Mouse (Mus musculus) lung, adult 18-20 months (tissue): ENCODE results near the gene Rhov.

ENCODE experiments used
- DNase-seq, 2 experiments: peaks; one replicate each; pipeline ENCODE4 v3.0.0; 2022; ENCODE audit warnings: mixed read lengths in 2 of 2

Rhov gene

GRCm38 (mm10) chr2:119289014-119289416 is 17.9 kb upstream of the Rhov start:
- DNase-seq: no peak

DNA sequence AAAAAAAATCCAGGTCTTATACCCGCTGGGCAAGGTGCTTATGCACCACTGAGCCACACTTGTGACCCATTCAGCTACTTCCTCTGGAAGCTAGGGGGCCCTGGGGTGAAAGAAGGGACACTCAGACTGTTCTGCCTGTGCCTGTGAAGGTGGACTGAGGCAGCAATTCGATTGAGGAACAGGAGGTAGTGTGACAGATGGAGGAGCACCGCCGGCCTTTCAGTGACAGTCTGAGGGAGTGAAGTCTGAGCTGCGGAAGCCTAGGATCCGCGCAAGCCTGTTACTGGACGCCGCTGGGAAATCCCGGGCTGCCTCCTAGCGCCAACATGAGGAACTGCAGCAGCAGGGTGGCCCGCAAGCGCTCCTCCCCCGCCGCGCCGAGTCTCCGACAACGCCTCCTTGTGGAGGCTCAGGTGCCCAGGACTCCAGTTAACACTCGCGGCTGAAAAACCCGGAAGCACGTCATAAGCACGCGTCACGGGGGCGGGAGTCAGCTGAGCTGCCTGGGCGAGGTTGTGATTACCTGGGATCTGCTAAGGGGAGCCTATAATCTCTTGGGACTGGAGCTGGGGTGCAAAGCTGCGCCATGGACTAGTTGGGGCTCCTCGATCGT is 17.3 kb upstream of the Rhov start, which contains the start of gene Vps18:
TSS of gene Vps18 (plus strand) at position 471 of the 613 bp plus-strand sequence.
- DNase-seq: peak; percentile 97 to 98

DNA sequence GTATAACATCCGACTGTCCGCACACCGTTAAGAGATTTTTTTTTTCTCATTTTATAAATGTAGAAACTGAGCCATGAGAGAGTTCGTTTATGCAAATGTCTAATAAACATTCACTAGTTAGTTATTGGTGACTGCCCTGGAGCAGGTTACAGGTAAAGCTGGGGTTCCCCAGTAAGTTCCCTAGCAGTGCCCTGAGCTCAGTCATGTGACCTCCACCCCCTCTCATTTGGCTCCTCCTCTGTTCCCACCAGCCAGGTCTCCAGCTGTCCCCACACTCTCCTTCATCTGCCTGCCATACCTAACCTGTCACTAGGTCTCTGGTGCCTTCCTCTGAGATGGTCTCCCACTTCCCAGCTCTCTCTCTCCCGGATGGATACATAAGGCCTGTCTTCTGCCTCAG is 16.3 kb upstream of the Rhov start:
- no peak for DNase-seq

DNA sequence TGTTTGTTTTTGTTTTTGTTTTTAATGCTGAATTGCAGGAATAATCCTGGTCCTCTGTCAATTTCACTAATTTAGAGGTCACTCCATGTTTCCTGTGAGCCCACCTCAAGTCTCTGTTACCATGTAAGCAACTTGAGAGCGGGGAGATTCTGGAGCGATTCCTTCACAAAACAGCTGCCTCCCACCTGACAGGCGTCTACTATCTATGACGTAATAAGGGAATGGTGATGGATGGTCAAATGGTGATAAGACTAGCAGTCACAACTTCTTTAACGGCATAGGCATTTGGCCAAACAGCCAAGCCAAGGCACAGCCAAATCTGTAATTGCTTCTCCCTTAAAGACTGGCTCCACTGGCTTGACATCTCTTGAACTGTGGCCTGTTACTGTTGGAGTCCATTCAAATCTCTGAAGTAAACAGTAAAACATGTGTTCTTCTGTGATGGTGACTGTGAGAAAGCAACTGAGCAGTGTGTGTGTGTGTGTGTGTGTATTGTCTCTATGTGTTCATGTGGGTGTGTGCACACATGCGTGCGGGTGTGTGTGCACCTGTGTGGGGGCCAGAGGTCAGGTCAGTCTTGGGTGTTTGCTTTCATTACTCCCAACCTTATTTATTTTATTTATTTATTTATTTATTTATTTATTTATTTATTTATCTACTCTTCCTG is 11.0 kb upstream of the Rhov start:
- no peak for DNase-seq

- no peak for DNase-seq
These were observed 6.7 kb upstream of the Rhov start for GRCm38 (mm10) chr2:119277810-119278209.

DNA sequence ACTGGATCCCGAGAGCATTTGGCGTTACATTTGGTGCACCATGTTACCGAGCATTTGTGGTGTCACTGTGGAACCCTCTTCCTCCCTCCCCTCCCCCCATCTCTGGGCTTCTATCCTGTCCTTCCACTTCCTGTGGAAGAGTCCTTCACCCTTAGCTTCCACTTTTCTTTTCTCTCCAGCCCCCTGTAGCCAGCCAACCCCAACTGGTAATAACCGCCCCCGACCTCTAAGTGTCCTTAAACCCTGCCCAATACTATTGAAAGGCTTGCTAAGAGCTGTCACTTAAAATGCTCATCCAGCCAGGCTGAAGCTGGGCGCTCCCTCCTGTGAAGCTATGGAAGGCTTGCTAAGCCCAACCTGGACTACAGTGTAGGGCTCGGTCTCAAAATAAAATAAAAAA is 5.9 kb upstream of the Rhov start:
- DNase-seq: no peak

DNA sequence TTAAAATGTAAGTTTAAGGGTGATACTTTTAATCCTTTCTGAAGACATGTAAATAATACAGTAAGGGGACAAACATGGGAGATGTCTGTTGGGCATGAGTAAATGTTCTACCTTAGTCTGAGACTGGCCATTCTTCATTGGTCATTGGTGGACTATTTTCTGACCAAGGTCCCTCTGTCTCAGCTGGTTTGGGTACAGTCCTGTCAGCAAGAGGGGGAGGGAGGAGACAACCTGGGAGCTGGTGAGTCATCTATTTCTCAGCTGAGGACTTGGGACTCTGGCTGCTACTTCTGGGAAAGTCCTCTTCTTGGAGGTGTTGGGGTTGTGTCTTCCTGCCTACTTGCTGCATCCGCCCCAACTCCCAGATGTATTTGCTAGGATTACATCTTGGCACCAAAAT is 3.1 kb upstream of the Rhov start:
- no peak for DNase-seq

GRCm38 (mm10) chr2:119270286-119270642 is 808 bp downstream of the Rhov start:
- DNase-seq: no peak

DNA sequence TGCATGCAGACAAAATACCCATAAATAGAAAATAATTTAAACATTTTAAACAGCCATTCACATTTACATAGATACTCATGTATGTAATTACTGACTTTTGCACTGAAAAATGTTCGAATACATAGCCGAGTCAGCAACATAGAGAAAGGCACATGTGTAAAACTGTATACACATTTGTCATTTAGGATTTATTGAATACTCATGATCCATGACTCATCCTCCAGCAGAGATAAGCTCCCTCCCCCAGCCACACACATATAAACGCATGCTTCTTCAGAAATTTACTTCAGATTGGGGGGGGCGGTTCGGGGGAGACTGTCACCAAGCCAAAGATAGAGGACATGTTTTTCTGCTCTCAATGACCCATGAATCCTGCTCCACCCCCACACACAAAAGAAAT is 7.3 kb downstream of the Rhov start:
- DNase-seq: no peak

GRCm38 (mm10) chr2:119262978-119263377 is 8.1 kb downstream of the Rhov start:
- peak; percentile 87 to 92 for DNase-seq

DNA sequence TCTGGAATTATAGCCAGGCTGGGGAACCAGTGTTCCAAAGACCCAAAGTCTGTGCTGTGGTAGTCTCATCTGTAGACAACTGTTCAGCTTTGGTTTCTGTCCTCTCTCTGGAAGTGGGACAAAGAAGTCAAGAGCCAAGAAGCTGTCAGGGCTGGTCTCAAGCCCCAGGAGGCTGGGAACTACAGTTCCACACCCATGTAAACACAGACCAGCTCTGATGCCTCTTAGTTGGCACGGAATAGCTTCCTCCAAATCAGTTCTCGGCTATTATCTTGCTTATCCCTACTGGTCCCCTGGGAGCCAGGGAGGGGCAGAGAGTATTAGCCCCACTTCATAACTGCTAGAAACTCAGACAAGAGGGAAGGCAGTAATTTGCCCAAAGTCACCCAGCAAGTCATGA is 9.7 kb downstream of the Rhov start:
- peak in 1 of 2 experiments; percentile 56 for DNase-seq

DNA sequence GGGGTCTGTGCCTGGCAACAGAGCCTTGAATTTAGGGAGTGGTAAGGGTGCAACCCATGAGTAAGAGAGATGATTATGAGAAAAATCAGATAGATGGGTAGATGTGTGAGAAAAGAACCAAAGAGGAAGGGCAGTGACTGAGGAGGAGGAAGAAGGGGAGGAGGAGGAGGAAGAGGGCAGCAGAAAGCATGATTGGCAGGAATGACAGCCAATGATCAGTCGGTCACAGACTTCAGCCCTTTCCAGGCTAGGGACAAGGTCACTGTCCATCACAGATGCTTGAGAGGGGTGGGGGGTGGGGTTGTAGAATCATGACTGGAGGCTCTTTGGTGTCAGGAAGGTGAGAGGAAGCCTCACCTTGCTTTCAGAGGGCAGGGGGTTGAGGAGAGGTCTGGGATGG is 10.6 kb downstream of the Rhov start:
- DNase-seq: no peak

GRCm38 (mm10) chr2:119254976-119255375 is 16.1 kb downstream of the Rhov start:
- no peak for DNase-seq

GRCm38 (mm10) chr2:119250826-119251478 is 20.1 kb downstream of the Rhov start:
- peak; percentile 85 to 90 for DNase-seq

DNA sequence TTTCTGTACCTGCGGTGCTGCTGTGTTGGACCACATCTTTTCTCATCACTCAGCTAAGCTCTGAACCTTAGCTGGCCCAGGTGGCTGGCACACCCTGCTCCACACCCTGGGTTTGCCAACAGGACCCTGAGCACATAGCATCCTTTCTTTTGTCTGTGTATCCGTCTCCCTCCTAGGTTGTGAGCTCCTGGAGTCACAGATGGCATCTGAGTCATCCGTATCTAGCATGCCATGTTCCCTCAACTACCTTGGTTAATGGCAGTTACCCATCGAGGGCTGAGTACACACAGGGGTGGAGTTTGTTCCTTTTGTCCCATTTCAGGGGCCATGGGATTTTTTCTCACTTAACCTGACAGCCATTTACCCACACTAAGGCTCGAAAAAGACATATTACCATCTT is 20.7 kb downstream of the Rhov start:
- DNase-seq: no peak

DNA sequence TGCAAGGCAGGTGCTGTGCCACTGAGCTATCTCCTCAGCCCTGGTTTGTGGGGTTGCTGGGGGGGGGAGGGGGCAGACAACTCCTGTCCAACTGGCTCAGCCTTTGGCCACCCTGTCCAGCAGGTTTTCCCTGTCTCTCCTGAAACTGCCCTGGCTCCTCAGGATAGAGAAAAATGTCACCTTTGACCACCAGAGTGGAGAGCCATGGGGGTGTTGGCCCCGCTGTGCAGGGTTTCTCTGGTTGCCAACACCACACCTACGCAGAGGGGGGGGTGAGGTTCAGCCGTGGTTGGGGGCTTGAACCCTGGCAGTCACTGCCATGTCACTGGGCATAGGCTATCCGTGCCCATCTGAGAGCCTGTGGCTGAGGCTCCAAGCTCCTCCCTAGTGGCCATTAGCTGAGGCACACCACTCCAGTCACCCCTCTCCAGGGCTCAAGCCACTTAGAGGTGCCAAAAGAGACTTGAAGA is 21.4 kb downstream of the Rhov start:
- DNase-seq: peak; percentile 61 to 75

DNA sequence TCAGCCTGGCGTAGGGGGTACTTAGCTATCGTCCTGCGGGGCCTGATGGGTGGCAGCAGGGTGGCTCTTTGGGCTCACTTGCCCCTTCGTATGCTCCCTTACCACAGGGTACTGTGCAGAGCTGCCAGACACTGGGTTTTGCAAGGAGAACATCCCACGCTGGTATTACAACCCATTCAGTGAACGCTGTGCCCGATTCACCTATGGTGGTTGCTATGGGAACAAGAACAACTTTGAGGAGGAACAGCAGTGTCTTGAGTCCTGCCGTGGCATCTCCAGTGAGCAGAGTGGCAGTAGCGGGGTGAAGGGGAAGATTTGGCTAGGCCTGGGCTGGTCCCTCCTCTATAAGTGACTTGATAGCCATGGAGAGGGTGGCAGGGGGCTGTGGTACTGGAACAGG is 23.2 kb downstream of the Rhov start:
- DNase-seq: no peak

DNA sequence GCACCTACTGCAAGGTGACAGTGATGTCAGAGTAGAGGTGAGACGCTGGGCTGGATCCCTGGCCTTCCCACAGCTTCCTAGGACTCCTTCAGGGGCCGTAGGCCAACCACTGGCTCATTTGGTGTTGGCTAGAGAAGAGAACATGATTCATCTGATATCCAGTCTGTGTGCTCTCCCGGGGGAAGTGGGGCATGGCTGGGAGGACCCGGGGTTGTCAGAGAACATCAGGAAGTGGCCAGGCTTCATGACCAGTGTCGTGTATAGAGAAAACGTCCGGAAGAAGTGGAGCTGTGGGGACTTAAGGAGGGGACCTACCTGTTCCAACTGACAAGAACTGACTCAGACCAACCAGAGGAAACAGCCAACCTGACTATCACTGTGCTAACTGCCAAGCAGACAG is 25.8 kb downstream of the Rhov start:
- no peak for DNase-seq

- DNase-seq: no peak
These were observed 28.5 kb downstream of the Rhov start for GRCm38 (mm10) chr2:119242548-119242947.

DNA sequence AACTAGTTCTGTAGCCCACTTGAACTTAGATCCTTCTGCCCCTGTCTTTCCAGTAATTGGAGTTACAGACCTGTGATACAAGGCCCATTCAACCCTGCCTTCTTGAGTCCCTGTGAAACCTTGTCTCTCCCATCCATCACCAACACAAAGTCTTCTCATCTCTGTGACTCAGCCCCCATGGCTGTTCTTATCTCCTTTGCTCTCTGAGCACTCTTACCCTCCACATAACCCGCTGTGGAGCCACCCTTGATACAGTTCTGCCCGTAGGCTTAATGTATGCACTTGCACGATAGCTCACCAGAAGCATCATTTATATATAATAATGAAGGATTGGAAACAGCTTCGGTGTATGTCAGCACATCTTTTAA is 30.3 kb downstream of the Rhov start:
- no peak for DNase-seq

DNA sequence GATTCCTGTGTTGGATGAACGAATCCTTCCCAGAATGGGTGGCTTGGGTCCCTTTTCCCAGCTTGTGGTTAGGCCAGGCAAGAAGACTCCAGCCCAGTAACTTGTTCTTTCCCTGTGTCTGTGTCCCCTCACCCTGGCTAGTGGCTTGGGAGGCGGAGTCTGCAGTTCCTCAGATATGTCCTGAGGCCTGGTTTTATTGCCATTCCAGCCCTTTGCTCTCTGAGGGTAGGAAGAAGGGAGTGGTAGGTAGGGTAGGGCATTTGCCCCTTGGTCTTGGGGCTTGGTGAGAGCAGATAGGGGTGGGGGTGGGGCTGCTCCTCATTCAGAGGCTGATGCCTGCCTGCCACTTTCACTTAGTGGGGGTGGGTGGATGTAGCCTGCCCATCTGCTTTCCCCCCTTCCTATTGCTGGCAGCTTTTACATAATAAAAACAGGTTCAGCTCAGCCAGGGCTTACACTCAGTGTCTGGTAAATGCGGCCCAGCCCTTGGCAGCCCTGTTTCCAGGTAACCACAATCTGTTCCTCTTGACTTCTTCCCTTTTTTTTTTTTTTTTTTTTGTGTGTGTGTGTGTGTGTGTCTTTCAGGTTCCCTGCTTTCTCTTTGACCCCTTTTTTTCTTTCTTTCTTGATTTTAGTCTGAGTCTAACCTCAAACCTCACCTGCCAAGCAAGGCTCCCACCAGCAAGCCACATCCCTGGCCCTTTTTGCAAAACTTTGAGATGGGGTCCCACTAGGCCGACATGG is 30.8 kb downstream of the Rhov start:
- no peak for DNase-seq

- peak; percentile 67 to 78 for DNase-seq
These were observed 32.4 kb downstream of the Rhov start for GRCm38 (mm10) chr2:119238671-119239070.

DNA sequence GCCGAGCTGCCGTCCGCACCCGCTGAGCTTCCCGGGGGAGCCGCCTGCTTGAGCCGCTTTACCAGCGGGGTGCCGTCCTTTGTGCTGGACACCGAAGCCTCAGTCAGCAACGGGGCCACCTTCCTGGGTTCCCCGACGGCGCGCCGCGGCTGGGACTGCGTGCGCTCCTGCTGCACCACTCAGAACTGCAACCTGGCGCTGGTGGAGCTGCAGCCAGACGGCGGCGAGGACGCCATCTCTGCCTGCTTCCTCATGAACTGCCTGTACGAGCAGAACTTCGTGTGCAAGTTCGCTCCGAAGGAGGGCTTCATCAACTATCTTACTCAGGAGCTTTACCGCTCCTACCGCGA is 33.2 kb downstream of the Rhov start:
- DNase-seq: no peak
